Comparison of ENCODE assay signal across 21 mouse cellular contexts in the genomic region with DNA sequence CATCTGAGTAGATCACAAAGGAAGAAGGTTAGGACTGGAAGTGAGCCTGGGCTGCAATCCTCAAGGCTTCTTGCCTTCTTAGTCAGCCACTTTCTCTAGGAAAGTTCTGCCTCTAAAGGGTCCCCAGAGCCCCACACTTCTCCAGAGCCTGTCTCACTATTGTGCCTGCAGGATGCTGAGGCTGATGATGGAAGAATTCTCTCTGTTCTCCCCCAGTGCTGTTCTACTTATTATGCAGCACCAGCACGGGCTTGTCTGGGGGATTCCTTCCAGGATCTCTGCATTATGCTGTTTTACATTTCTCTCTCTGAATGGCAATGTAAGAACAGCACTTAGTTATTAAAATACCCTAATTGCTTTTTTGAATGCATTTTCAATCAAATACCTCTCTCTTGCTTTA. TPM values are rescaled to one million over a fixed set of nuclear protein-coding genes. Genes with fewer than 3 reads are reported as not detected.
A peak's percentile ranks its signal among the peaks of the same experiment; 100 is the strongest.
DNase-seq lines count a peak whose midpoint lies in the region; ATAC-seq and TF ChIP-seq lines count a peak whose summit lies in the region.
"Had no signal": no experiment of that assay in that cellular context is flagged by ENCODE, and none has a peak within 500 bp of the region (broad histone marks: within the 10 kb centered on the region; RNA-seq: fewer than 3 reads in every experiment).

No protein-coding gene starts in this region.

- H3K4me3 ChIP-seq in forebrain, postnatal 0 days (ENCODE audit: low read depth, low read length): no peak overlapping the region
- H3K4me3 ChIP-seq in forebrain, embryonic 11.5 days (ENCODE audit: low read depth, low read length): no peak overlapping the region
- H3K4me3 ChIP-seq in midbrain, embryonic 14.5 days (replicated peaks; ENCODE audit: low read depth, low read length): no peak overlapping the region
- no peak overlapping the region for H3K4me3 ChIP-seq in midbrain, postnatal 0 days (ENCODE audit: low read depth, low read length)
- H3K4me3 ChIP-seq: forebrain, embryonic 13.5 days; gastrocnemius, adult 2 months; hindbrain, embryonic 13.5 days; intestine, embryonic 15.5 days had no signal

- TF ChIP-seq CTCF in forebrain, postnatal 0 days (IDR thresholded peaks at IDR 0.05; ENCODE audit: low read depth): no peak
- TF ChIP-seq CTCF in midbrain, postnatal 0 days (IDR thresholded peaks at IDR 0.05): no peak
- TF ChIP-seq CTCF in brain, embryonic 14.5 days (IDR thresholded peaks at IDR 0.05; ENCODE audit: borderline replicate concordance, extremely low read depth, insufficient read depth, insufficient read length): no peak

- H3K9me3 ChIP-seq in forebrain, postnatal 0 days (ENCODE audit: low read length): 0 out of 2 replicates have a peak, but pooled peaks cover 2% of the 10 kb centered on the region
- H3K9me3 ChIP-seq in forebrain, embryonic 11.5 days (ENCODE audit: control insufficient read depth, low read length): no peaks in the 10 kb centered on the region
- peaks cover 4% of the 10 kb centered on the region; the same call in 1 of the 2 replicates for H3K9me3 ChIP-seq in midbrain, embryonic 14.5 days (ENCODE audit: control insufficient read depth, low read length)
- no peaks in the 10 kb centered on the region for H3K9me3 ChIP-seq in midbrain, postnatal 0 days (ENCODE audit: low read length)
- H3K9me3 ChIP-seq: hindbrain, embryonic 13.5 days; intestine, embryonic 15.5 days had no signal

- ATAC-seq in forebrain, postnatal 0 days: peak; percentile 64; the same call in 1 of the 2 replicates
- ATAC-seq in forebrain, embryonic 11.5 days (replicated peaks; ENCODE audit: low FRiP score): no peak
- no peak for ATAC-seq in midbrain, embryonic 14.5 days (ENCODE audit: low FRiP score, low TSS enrichment)
- ATAC-seq in midbrain, postnatal 0 days (ENCODE audit: low FRiP score): no peak
- ATAC-seq: activated CD4-positive, CD25-positive, alpha-beta regulatory T cell, adult 4 months; CD4-positive, CD25-positive, alpha-beta regulatory T cell, adult 4 months; forebrain, embryonic 13.5 days; intestine, embryonic 15.5 days had no signal

- no peak overlapping the region for H3K4me2 ChIP-seq in forebrain, postnatal 0 days (ENCODE audit: low read depth)
- H3K4me2 ChIP-seq in forebrain, embryonic 11.5 days (ENCODE audit: low read depth, low read length, severe bottlenecking): no peak overlapping the region
- H3K4me2 ChIP-seq in midbrain, embryonic 14.5 days (ENCODE audit: low read length): no peak overlapping the region
- no peak overlapping the region for H3K4me2 ChIP-seq in midbrain, postnatal 0 days (ENCODE audit: low read depth, low read length, poor library complexity, severe bottlenecking)
- H3K4me2 ChIP-seq: forebrain, embryonic 13.5 days; heart, embryonic 11.5 days; hindbrain, embryonic 13.5 days; intestine, embryonic 15.5 days had no signal

- H3K36me3 ChIP-seq in forebrain, postnatal 0 days (ENCODE audit: insufficient read depth): no peaks in the 10 kb centered on the region
- H3K36me3 ChIP-seq in forebrain, embryonic 11.5 days (ENCODE audit: control insufficient read depth, insufficient read depth, low read length): no peaks in the 10 kb centered on the region
- H3K36me3 ChIP-seq in midbrain, embryonic 14.5 days (ENCODE audit: control insufficient read depth, insufficient read depth, low read length): no peaks in the 10 kb centered on the region
- no peaks in the 10 kb centered on the region for H3K36me3 ChIP-seq in midbrain, postnatal 0 days (ENCODE audit: insufficient read depth, low read length)
- H3K36me3 ChIP-seq: hindbrain, embryonic 13.5 days; intestine, embryonic 15.5 days had no signal

- no peak overlapping the region for H3K27ac ChIP-seq in forebrain, postnatal 0 days (ENCODE audit: low read depth, low read length)
- H3K27ac ChIP-seq in forebrain, embryonic 11.5 days (ENCODE audit: low read depth, low read length): no peak overlapping the region
- peak overlapping the region; percentile 38 for H3K27ac ChIP-seq in midbrain, embryonic 14.5 days (replicated peaks; ENCODE audit: low read depth, low read length)
- H3K27ac ChIP-seq in midbrain, postnatal 0 days (ENCODE audit: low read depth, low read length): no peak overlapping the region
- H3K27ac ChIP-seq: forebrain, embryonic 13.5 days; gastrocnemius, adult 2 months; hindbrain, embryonic 13.5 days; intestine, embryonic 15.5 days had no signal

- no peak overlapping the region for H3K9ac ChIP-seq in forebrain, postnatal 0 days
- no peak overlapping the region for H3K9ac ChIP-seq in forebrain, embryonic 11.5 days (ENCODE audit: low read length)
- H3K9ac ChIP-seq in midbrain, embryonic 14.5 days (replicated peaks; ENCODE audit: low read length): no peak overlapping the region
- no peak overlapping the region for H3K9ac ChIP-seq in midbrain, postnatal 0 days (replicated peaks; ENCODE audit: low read length, poor library complexity, severe bottlenecking)
- H3K9ac ChIP-seq: forebrain, embryonic 13.5 days; hindbrain, embryonic 13.5 days; intestine, embryonic 15.5 days had no signal

- no peaks in the 10 kb centered on the region for H3K4me1 ChIP-seq in forebrain, postnatal 0 days (ENCODE audit: insufficient read depth)
- H3K4me1 ChIP-seq in forebrain, embryonic 11.5 days (replicated peaks; ENCODE audit: control insufficient read depth, insufficient read depth, low read length): no peaks in the 10 kb centered on the region
- H3K4me1 ChIP-seq in midbrain, embryonic 14.5 days (ENCODE audit: control insufficient read depth, insufficient read depth, low read length): no peaks in the 10 kb centered on the region
- no peaks in the 10 kb centered on the region for H3K4me1 ChIP-seq in midbrain, postnatal 0 days (ENCODE audit: insufficient read depth, low read length)
- H3K4me1 ChIP-seq: hindbrain, embryonic 13.5 days; intestine, embryonic 15.5 days had no signal

- DNase-seq in forebrain, postnatal 0 days: no peak
- no peak for DNase-seq in forebrain, embryonic 11.5 days (ENCODE audit: low spot score)
- DNase-seq in midbrain, embryonic 14.5 days: peak; percentile 4
- DNase-seq in midbrain, postnatal 0 days (ENCODE audit: low spot score): no peak
- peak; percentile 44 for DNase-seq in brain, embryonic 14.5 days (ENCODE audit: low read depth)
- no peak for DNase-seq in kidney, postnatal 10 days
- DNase-seq: adrenal gland, adult 8-10 months; adrenal gland, postnatal 25 days; cerebellum, adult 18-20 months; cerebellum, adult 9-10 months; cerebellum, postnatal 14 days; gastrocnemius, adult 2 months; gastrocnemius, postnatal 14 days; heart, adult 11 months; kidney, adult 11 months had no signal

- no peaks in the 10 kb centered on the region for H3K27me3 ChIP-seq in forebrain, postnatal 0 days (ENCODE audit: insufficient read depth, low read length)
- no peaks in the 10 kb centered on the region for H3K27me3 ChIP-seq in forebrain, embryonic 11.5 days (ENCODE audit: control insufficient read depth, insufficient read depth, low read length)
- no peaks in the 10 kb centered on the region for H3K27me3 ChIP-seq in midbrain, embryonic 14.5 days (ENCODE audit: control insufficient read depth, insufficient read depth, low read length)
- no peaks in the 10 kb centered on the region for H3K27me3 ChIP-seq in midbrain, postnatal 0 days (ENCODE audit: insufficient read depth, low read length)
- H3K27me3 ChIP-seq: forebrain, embryonic 13.5 days; hindbrain, embryonic 13.5 days; intestine, embryonic 15.5 days had no signal

- 22% methylated on average over 1 of the region's 1 CpGs for WGBS in forebrain, postnatal 0 days
- WGBS in forebrain, embryonic 11.5 days: 36% methylated on average over 1 of the region's 1 CpGs
- 36% methylated on average over 1 of the region's 1 CpGs for WGBS in midbrain, embryonic 14.5 days
- 27% methylated on average over 1 of the region's 1 CpGs for WGBS in midbrain, postnatal 0 days

- no peak for TF ChIP-seq POLR2A in brain, embryonic 14.5 days (IDR thresholded peaks at IDR 0.05; ENCODE audit: borderline replicate concordance, extremely low read depth, insufficient read depth, insufficient read length, poor library complexity, severe bottlenecking)

RNA-seq across cellular contexts. Expression of gene Ngly1, which starts 15.6 kb away (rescaled TPM):
- total RNA-seq in forebrain, postnatal 0 days (2014; rRNA removed): 25.5 and 25.6 TPM in 2 replicates
- polyA plus RNA-seq in forebrain, postnatal 0 days (2015; fragmentation: Nextera tagmentation; extraction: Ambion mirVana): 21.2 and 22.9 TPM in 2 replicates
- 24.0 and 25.9 TPM in 2 replicates for polyA plus RNA-seq in forebrain, embryonic 11.5 days (2014; fragmentation: Nextera tagmentation; extraction: Ambion mirVana)
- 22.8 and 28.8 TPM in 2 replicates for polyA plus RNA-seq in midbrain, embryonic 14.5 days (2014; fragmentation: Nextera tagmentation; extraction: Ambion mirVana)
- total RNA-seq in midbrain, postnatal 0 days (2014; rRNA removed): 16.4 and 27.4 TPM in 2 replicates
- 23.7 and 23.8 TPM in 2 replicates for polyA plus RNA-seq in midbrain, postnatal 0 days (2015; fragmentation: Nextera tagmentation; extraction: Ambion mirVana)
- 13.0 and 13.7 TPM in 2 replicates for polyA plus RNA-seq in brain, embryonic 14.5 days (2012; rRNA removed)

RNA-seq across cellular contexts. Expression of gene Oxsm, which starts 16.1 kb away (rescaled TPM):
- 4.2 and 4.3 TPM in 2 replicates for total RNA-seq in forebrain, postnatal 0 days (2014; rRNA removed)
- polyA plus RNA-seq in forebrain, postnatal 0 days (2015; fragmentation: Nextera tagmentation; extraction: Ambion mirVana): 0.84 and 1.2 TPM in 2 replicates
- 1.1 and 2.3 TPM in 2 replicates for polyA plus RNA-seq in forebrain, embryonic 11.5 days (2014; fragmentation: Nextera tagmentation; extraction: Ambion mirVana)
- 1.3 TPM in 2 replicates for polyA plus RNA-seq in midbrain, embryonic 14.5 days (2014; fragmentation: Nextera tagmentation; extraction: Ambion mirVana)
- total RNA-seq in midbrain, postnatal 0 days (2014; rRNA removed): 5.0 and 5.5 TPM in 2 replicates
- 1.3 TPM in 2 replicates for polyA plus RNA-seq in midbrain, postnatal 0 days (2015; fragmentation: Nextera tagmentation; extraction: Ambion mirVana)
- 3.2 and 4.3 TPM in 2 replicates for polyA plus RNA-seq in brain, embryonic 14.5 days (2012; rRNA removed)

Comparison
In these comparisons a context has a peak if more than half of its experiments do, and no peak if none do; other contexts are left out.
1. DNase-seq: peak in midbrain, embryonic 14.5 days (single experiment) and brain, embryonic 14.5 days (single experiment); none in forebrain, postnatal 0 days (single experiment), forebrain, embryonic 11.5 days (single experiment), midbrain, postnatal 0 days (single experiment) and kidney, postnatal 10 days (single experiment).